ENCODE assay signal across 27 mouse cellular contexts in the genomic region with DNA sequence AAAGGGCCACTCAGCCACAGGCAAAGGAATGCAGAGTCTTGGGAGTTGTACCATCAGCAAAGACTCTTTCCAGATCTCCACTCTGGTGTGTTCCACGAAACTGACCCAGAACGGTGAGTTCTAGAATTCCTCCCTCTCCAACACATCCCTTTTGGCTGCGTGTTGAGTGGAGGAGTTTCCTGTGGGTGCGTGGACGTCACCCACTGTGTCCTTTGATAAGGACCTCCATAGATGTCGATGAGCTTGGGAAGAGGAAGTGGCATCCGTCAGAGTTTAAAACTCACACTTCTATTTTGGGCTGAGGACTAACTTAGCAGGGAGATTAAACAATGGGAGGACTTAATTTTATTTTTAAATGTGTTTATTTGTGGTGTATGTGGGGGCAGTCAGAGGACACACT.
DNase-seq lines count a peak whose midpoint lies in the region; ATAC-seq and TF ChIP-seq lines count a peak whose summit lies in the region.
"Had no signal": no experiment of that assay in that cellular context is flagged by ENCODE, and none has a peak within 500 bp of the region (broad histone marks: within the 10 kb centered on the region; RNA-seq: fewer than 3 reads in every experiment).

No protein-coding gene starts in this region.

- peaks cover 3% of the 10 kb centered on the region for H3K4me1 ChIP-seq in heart, adult 2 months (ENCODE audit: control insufficient read depth, insufficient read depth, low read length)
- H3K4me1 ChIP-seq in heart, embryonic 11.5 days (ENCODE audit: control insufficient read depth, insufficient read depth, low read length): no peaks in the 10 kb centered on the region
- no peaks in the 10 kb centered on the region for H3K4me1 ChIP-seq in lung, embryonic 16.5 days (replicated peaks; ENCODE audit: control insufficient read depth, insufficient read depth, low read length)
- peaks cover 23% of the 10 kb centered on the region for H3K4me1 ChIP-seq in embryonic fibroblast, embryonic 13.5 days (ENCODE audit: control insufficient read depth, insufficient read depth, low read length)
- H3K4me1 ChIP-seq: heart, embryonic 15.5 days; lung, embryonic 15.5 days had no signal

- no peak for ATAC-seq in heart, embryonic 11.5 days (replicated peaks; ENCODE audit: insufficient number of reproducible peaks, low FRiP score, low TSS enrichment)
- ATAC-seq in lung, embryonic 16.5 days (ENCODE audit: low read depth): no peak
- ATAC-seq: forebrain, embryonic 15.5 days; Patski had no signal

- 5% methylated on average over 7 of the region's 7 CpGs for WGBS in heart, adult 2 months
- WGBS in heart, embryonic 11.5 days (ENCODE audit: insufficient replicate concordance): 56% methylated on average over 7 of the region's 7 CpGs
- 70% methylated on average over 7 of the region's 7 CpGs for WGBS in lung, embryonic 16.5 days

- H3K36me3 ChIP-seq in heart, adult 2 months (ENCODE audit: control insufficient read depth, insufficient read depth, low read length): peaks cover 4% of the 10 kb centered on the region
- peaks cover 23% of the 10 kb centered on the region for H3K36me3 ChIP-seq in heart, embryonic 11.5 days (ENCODE audit: control insufficient read depth, insufficient read depth, low read length)
- H3K36me3 ChIP-seq in lung, embryonic 16.5 days (ENCODE audit: control insufficient read depth, insufficient read depth, low read length): peaks cover 33% of the 10 kb centered on the region
- H3K36me3 ChIP-seq: forebrain, embryonic 15.5 days; hindbrain, embryonic 13.5 days had no signal

- TF ChIP-seq POLR2A in heart, adult 2 months (IDR thresholded peaks at IDR 0.05; ENCODE audit: insufficient read depth, low read depth, low read length): no peak
- no peak for TF ChIP-seq POLR2A in embryonic fibroblast, embryonic 13.5 days (IDR thresholded peaks at IDR 0.05; ENCODE audit: low read depth, low read length)

- H3K9me3 ChIP-seq in heart, embryonic 11.5 days (replicated peaks; ENCODE audit: control insufficient read depth, low read length): no peaks in the 10 kb centered on the region
- no peaks in the 10 kb centered on the region for H3K9me3 ChIP-seq in lung, embryonic 16.5 days (ENCODE audit: control insufficient read depth, low read length)
- H3K9me3 ChIP-seq: forebrain, embryonic 15.5 days; heart, embryonic 15.5 days; hindbrain, embryonic 13.5 days; lung, embryonic 15.5 days; neural tube, embryonic 12.5 days had no signal

- intact Hi-C loops in heart, adult 2 months (cut with DNase I): no loop called here

- DNase-seq in heart, adult 2 months: peak in 1 of 2 experiments; percentile 11
- no peak for DNase-seq in lung, adult 18-20 months
- DNase-seq in heart, postnatal 4 days: peak; percentile 12
- no peak for DNase-seq in layer of hippocampus, postnatal 25 days (ENCODE audit: extremely low spot score in 1 of 2, low spot score in 1 of 2)
- DNase-seq: adrenal gland, postnatal 10 days; cerebellum, adult 8-10 months; cerebellum, postnatal 25 days; gastrocnemius, postnatal 25 days; kidney, postnatal 14 days; layer of hippocampus, adult 9-11 months; liver; right cerebral cortex, adult 18-20 months; thymus, adult 18-20 months; thymus, postnatal 25 days had no signal

- no peak overlapping the region for H3K4me2 ChIP-seq in heart, embryonic 11.5 days
- no peak overlapping the region for H3K4me2 ChIP-seq in lung, embryonic 16.5 days (ENCODE audit: low read depth, low read length)
- H3K4me2 ChIP-seq: forebrain, embryonic 15.5 days; heart, embryonic 15.5 days; hindbrain, embryonic 13.5 days; lung, embryonic 15.5 days; midbrain, embryonic 11.5 days; neural tube, embryonic 12.5 days had no signal

- H3K27me3 ChIP-seq in heart, adult 2 months (ENCODE audit: control insufficient read depth, insufficient read depth, low read length): no peaks in the 10 kb centered on the region
- H3K27me3 ChIP-seq in heart, embryonic 11.5 days (ENCODE audit: control insufficient read depth, insufficient read depth, low read length): no peaks in the 10 kb centered on the region
- H3K27me3 ChIP-seq in lung, embryonic 16.5 days (ENCODE audit: control insufficient read depth, insufficient read depth, low read depth, low read length): no peaks in the 10 kb centered on the region
- H3K27me3 ChIP-seq: forebrain, embryonic 15.5 days; heart, embryonic 15.5 days; hindbrain, embryonic 13.5 days; lung, embryonic 15.5 days; neural tube, embryonic 12.5 days; Patski had no signal

- no peaks in the 10 kb centered on the region for H3K79me2 ChIP-seq in heart, adult 2 months (replicated peaks; ENCODE audit: control insufficient read depth, insufficient read depth, low read length)

- H3K9ac ChIP-seq in heart, adult 2 months (ENCODE audit: low read depth, low read length): no peak overlapping the region
- no peak overlapping the region for H3K9ac ChIP-seq in heart, embryonic 11.5 days (ENCODE audit: low read depth, low read length)
- H3K9ac ChIP-seq in lung, embryonic 16.5 days (ENCODE audit: low read length): no peak overlapping the region
- H3K9ac ChIP-seq: forebrain, embryonic 15.5 days; heart, embryonic 15.5 days; hindbrain, embryonic 13.5 days; liver, embryonic 14.5 days; lung, embryonic 15.5 days; neural tube, embryonic 12.5 days had no signal

- TF ChIP-seq EP300 in heart, adult 2 months (IDR thresholded peaks at IDR 0.05; ENCODE audit: insufficient read depth, low read depth, low read length): peak; percentile 61

- TF ChIP-seq CTCF in heart, adult 2 months (IDR thresholded peaks at IDR 0.05): no peak
- no peak for TF ChIP-seq CTCF in embryonic fibroblast, embryonic 13.5 days (IDR thresholded peaks at IDR 0.05; ENCODE audit: borderline replicate concordance, insufficient read depth, low read length)

- H3K4me3 ChIP-seq in heart, adult 2 months: no peak overlapping the region
- H3K4me3 ChIP-seq in heart, embryonic 11.5 days (ENCODE audit: low read depth, low read length): no peak overlapping the region
- H3K4me3 ChIP-seq in lung, embryonic 16.5 days (ENCODE audit: low read length): no peak overlapping the region
- H3K4me3 ChIP-seq in embryonic fibroblast, embryonic 13.5 days (ENCODE audit: insufficient read depth, low read length): no peak overlapping the region
- H3K4me3 ChIP-seq: forebrain, embryonic 15.5 days; heart, embryonic 15.5 days; hindbrain, embryonic 13.5 days; lung, embryonic 15.5 days; myocyte; neural tube, embryonic 12.5 days had no signal

- H3K27ac ChIP-seq in heart, adult 2 months: no peak overlapping the region
- H3K27ac ChIP-seq in heart, embryonic 11.5 days (ENCODE audit: low read depth, low read length): no peak overlapping the region
- peak overlapping the region; percentile 35; the same call in 1 of the 2 replicates for H3K27ac ChIP-seq in lung, embryonic 16.5 days (ENCODE audit: low read length)
- peak overlapping the region; percentile 87 for H3K27ac ChIP-seq in embryonic fibroblast, embryonic 13.5 days (ENCODE audit: insufficient read depth, low read length)
- H3K27ac ChIP-seq: heart, embryonic 15.5 days; liver, embryonic 14.5 days; lung, embryonic 15.5 days; neural tube, embryonic 12.5 days; stomach, postnatal 0 days had no signal

Comparison
In these comparisons a context has a peak if more than half of its experiments do, and no peak if none do; other contexts are left out.
1. H3K27ac ChIP-seq: peak in lung, embryonic 16.5 days (single experiment) and embryonic fibroblast, embryonic 13.5 days (single experiment); none in heart, adult 2 months (single experiment) and heart, embryonic 11.5 days (single experiment).